Mouse (Mus musculus): ENCODE results near the gene Pan2.
"Not testable (repeated sequence)": the region's sequence is repeated elsewhere in the genome, so short reads cannot be mapped to it uniquely, and the experiment has no call there.

Gene Pan2

DNA sequence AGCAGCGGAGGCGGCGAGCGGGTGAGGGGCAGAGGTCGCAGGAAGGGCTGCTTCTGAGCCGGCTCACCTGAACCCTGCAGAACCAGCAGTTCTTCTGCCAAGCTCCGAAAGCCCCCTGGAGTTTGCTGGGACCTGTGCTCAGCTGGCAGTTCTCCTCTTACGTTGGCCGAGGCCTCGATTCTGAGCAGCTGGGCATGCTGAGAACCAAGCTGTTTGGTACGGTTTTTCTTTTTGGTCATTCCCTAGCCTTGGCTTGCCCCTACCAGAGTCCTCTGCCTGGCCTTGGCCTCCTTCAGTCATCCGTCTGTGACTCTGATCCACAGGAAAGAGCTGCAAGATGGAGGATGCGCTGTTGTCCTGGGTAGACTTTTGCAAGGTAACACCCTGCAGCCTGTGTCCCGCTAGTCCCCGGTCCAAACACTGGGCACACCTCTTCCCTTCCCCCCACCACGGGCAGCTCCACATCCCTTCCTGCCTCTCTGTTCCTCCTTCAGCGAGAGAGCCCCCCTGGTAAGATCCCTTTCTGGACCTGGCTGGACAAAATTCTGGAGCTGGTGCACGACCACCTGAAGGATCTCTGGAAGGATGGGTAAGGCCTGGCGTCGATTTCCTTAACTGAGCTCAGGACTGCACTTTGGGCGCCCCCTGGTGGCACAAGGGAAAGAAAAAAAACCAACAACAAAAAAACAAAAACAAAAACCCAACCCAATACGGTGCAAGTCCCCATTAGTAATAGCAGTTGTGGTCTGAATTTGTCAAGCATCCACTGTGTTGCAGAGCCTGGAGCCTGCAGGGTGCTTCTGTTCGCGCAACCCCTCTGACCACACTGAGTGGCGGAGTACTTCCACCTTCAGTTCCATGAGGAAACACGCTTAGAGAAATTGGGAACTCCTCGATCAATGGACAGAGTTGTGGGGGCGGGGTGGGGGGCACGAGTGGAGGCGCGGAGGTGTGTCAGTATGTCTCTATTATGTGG, 19.2 kb upstream of the Pan2 start:
- DNase-seq: peak; percentile 61

DNA sequence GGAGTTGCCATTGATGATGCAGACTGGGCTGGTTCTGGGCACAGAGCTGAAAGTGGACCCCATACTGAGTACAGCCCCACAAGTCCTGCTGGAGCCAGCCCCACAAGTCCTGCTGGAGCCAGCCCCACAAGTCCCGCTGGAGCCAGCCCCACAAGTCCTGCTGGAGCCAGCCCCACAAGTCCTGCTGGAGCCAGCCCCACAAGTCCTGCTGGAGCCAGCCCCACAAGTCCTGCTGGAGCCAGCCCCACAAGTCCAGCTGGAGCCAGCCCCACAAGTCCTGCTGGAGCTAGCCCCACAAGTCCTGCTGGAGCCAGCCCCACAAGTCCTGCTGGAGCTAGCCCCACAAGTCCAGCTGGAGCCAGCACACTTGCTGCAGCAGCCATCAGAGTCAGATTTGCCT, 12.5 kb upstream of the Pan2 start:
- DNase-seq: not testable (repeated sequence)

DNA sequence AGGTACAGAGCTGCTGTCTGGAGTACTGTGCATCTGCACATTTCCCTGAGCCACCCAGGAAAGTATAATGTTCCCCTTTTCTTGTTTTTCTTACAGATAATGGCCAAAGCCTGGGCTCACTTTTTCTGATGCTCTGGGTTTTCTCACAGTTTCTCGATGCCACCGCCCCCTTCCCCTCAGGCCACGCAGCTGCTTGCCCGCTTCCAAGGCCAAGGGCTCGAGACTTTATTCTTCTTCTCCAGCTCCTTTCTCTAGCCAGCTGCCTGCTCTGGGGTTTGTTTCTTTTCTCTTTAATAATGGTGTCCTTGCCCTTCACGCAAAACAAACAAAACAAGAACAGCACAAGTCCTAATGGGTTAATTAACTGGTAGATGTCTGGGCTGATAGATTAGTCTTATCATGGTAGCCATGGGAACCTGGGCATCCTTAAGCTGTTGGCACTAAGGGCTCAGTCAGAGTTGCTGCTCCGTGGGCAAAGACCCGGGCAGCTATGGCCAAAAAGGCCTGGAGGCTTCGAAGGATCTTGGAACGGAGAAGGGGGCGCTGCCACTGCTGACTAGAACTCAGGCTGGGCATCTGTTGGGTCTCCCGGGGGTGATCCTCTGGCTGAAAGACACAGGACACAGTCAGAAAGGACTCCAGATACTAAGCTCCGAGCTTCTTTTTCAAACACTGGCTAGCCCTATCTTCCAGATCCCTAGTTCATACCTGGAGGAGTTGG, 6.6 kb upstream of the Pan2 start:
- DNase-seq: no peak

DNA sequence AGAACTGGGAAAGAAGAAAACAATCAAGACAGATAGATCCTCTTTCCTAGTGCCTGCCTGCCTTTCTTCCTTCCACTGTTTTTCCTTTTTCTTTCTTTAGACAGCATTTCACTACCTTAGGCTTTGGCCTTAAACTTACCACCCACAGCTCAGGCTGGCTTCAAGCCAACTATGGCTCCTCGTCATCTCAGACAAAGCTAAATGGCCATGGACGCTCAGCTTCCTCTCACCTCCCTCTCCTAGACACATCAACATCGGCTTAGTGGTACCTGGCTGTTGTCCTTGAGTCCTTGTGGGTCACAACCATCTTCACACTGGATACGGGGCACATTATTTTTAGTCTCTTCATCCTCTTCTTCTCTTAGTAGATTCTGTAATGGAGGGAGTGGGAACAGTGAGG, 5.9 kb upstream of the Pan2 start:
- DNase-seq: no peak

DNA sequence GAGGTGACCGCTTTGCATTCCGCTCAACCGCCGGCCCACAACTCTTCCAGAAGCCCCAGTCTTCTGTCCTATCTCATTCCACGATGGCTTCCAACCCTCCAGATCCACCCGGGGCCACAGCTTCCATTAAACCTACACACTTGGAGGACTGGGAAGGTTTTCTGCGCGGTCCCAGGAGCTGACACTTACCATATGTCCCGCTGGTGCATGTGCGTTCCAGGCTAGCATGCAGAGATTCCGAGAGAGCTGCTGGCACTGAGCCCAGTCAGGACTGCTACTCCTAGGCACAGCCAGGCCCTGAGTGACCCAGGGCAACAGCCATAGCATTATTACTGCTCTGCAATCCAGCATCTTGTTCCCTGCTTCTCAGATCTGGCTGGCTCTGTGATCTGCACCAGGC, 5.5 kb upstream of the Pan2 start:
- DNase-seq: no peak

DNA sequence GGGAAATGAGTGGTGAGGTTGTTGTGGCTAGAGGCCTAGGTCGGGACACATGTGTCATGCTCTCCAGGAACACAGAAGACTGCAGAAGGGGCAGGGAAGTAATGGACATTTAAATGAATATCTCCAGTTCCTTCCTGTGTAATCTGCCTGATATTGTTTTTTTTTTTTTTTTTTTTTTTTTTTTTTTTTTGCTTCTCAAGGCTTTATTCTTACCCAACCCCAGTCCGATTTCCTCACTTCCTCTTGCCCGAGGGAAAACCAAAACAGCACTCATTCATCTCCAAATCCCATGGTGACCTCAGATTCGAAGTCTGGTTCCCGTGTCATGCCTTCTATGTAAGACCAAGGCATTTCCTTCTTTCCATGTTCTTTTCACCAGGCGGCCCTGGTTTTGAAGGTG, 4.9 kb upstream of the Pan2 start:
- DNase-seq: no peak

DNA sequence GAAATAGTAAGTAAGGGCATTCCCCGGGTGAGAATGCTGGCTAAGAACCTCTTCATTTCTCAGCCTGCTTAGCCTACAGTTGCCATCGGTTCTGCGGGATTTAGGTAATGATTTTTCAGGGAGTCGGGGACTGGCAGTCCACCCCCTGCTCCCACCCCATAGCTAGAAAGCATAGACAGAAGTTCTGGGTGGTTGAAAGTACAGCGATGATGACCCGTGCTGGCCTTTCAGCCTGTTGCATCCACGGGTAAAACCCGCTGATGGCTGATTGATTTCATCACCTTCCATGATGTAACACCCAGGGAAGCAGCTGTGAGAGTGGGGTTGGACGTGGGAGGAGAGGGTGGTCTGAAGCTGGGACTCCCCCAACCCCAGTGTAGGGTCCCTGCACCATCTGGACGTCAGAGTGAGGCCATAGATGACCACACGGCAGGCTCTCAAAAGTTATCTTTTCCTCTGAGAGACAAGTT, 4.4 kb upstream of the Pan2 start, which contains the start of gene Il23a:
Gene Il23a (minus strand): TSS at position 51 of the 470 bp plus-strand sequence.
- no peak for DNase-seq

DNA sequence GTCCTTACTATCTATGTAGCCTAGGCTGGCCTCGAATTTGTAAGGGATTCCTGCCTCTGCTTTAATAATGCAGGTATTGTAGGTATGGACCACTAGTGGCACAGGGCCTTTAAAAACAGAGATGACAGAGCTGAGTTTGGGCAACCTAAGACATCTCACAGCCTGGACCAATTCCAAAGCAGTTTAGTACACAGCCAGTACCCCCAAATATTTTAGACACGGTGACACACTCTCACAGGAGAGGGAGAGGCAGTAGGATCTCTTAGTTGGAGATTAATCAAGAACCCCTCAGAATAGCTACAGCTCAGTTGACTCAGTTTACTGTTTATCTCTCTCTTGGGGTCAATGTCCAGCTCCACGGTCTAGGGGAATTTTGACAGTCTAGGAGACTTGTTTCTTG, 778 bp upstream of the Pan2 start:
- DNase-seq: no peak

DNA sequence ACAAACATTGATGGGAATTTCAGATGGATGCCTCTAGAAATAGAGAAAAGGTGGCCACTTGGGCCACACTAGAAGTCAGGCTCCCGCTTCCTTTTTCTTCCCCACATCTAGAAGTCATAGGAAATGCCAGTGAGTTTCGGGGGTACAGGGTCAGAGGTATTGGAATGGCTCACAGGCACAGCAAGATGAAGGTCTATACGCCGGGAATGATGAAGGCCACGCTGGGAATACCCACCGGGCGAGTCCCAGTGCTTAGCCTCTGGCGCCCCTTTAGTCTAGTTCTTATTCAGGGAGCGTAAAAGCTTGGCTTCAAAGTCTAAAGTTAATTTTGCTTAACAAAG, 380 bp upstream of the Pan2 start:
- DNase-seq: no peak

DNA sequence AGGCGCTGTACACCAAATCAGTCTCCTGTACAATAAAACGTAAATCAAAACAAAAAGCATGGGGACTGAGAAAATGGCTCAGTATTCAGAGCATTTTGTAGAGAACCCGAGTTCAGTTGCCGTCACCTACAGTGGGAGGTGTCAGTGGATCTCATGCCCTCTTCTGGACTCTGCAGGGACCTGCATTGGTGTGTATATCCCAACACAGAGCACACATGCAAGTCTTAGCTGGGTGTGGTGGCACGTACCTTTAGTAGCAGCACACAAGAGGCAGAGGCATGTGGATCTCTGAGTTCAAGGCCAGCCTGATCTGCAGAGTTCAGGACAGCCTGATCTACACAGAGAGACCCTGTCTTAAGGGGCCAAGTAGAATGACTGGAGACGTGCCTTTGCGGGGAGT, 6.5 kb downstream of the Pan2 start:
- no peak for DNase-seq

DNA sequence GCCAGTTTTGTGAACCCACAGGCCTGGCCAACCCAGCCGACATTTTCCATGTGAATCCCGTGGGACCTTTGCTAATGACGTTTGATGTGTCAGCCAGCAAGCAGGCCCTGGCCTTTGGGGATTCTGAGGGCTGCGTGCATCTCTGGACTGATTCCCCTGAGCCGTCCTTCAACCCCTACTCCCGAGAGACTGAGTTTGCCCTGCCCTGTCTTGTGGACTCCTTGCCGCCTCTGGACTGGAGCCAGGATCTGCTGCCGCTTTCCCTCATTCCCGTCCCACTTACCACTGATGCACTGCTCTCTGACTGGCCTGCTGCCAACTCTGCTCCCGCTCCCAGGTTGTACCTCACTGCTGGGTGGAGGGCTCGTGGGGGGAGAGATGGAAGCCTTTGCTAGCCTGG, 7.0 kb downstream of the Pan2 start:
- DNase-seq: no peak

DNA sequence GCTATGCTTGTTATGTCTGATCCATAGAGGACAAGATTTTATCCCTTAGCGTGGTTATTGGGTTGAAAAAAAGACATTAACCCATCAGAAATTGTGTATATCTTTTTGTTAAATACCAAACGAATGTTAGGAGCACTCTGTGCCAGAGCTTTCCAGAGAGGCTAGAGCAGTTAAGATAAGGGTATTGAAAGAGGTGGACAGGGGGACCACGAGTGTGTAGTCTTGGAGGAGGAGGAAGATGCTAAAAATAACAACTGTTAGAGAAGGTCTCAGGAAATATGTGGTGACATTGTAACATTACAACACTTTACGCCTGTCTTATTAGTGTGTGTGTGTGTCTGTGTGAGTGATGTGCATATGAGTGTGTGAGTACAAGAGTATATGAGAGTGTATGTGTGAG, 7.8 kb downstream of the Pan2 start:
- no peak for DNase-seq

DNA sequence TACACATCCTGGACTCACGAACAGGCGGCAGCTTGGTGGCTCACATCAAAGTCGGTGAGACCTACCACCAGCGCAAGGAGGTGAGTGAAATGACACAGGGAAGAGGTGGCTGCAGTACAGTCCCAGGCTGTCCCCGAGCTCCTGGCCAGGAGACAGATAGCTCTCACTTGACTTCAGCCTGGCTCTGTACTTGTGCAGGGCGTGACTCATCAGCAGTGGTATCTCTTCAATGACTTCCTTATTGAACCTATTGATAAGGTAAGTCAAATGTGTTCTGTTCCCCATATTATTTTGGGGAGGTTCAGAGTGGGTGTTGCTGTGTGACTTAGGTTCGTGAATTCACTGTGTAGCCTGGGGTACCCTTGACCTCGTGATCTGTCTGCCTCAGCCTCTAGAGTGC, 12.4 kb downstream of the Pan2 start:
- DNase-seq: no peak

DNA sequence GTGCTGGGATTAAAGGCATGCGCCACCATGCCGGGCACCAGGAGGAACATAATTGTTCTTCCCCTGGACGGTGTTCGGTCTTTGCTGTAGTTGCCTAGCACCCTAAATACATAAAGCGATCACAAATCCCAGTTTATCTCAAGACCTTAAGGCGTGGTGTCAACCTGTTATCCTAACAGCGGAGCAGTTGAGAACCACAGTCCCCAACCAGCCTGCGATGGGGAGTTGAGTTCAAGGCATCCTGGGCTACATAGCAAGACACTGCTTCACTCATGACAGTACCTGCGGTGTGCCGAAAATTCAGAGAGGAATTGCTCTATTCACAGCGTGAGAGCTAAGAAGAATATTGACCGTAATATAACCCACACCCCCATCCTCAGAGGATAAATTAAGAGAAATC, 18.5 kb downstream of the Pan2 start:
- no peak for DNase-seq

DNA sequence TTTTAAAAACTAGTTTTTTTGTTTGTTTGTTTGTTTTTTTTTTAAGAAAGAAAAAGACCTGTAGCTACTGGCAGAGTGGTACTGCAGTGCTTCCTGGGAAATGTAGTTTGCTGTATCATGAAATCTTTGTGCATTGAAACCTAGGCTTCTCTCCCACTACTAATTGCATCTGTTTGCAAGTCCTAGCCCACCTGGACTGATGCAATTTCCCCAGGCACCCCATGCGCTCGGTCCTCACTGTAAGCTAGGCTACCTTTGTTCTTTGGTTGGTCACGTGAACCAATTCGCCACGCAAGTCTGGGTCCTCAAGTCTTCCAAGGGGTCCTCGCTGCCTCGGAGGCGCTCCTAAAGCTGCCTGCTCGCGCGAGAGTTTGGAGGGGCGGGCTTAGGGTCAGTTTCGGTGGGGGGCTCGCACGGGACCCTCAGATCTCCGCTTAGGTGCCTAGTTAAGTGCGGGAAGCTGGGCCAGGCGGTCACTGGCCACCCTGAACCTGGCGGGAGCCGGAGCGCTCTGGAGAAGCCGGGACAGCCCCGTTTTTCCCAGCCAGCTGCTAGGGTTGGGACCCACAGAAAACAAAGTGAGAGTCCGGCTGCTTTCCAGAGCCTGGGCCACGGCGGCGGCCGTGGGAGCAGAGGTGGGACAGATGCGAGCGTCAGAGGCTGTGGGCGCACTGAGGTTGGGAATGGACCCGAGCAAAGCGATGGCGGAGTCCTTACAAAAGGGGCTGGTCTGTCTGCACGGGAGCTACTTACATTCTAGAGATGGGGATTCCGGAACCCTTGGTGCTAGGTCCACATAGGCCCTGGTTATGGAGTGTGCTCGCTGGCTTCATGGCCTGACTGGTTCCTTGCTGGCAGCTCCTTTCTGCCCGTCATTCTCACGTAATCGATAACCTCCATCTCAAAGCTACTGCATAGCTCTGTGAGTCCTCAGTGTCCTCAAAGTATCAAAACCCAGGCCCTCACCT, 19.3 kb downstream of the Pan2 start, which contains the start of gene Cnpy2:
Gene Cnpy2 (plus strand): TSS at position 319 of the 968 bp plus-strand sequence.
- DNase-seq: peak; percentile 85

DNA sequence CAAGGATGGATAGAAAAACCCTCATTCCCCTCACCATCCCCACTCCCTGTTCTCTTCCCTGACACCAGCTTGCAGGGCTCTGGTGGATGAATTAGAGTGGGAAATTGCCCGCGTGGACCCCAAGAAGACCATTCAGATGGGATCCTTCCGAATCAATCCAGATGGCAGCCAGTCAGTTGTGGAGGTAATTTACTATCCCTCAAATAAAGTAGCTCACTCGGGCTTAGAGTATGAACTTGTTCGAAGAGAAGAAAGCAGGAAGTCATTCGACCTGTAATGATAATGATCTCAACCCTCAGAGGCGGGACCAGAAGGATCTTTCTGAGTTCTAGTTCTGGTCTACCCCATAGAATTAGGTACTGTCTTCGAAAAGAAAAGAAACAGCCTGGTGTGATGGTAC, 20.4 kb downstream of the Pan2 start:
- no peak for DNase-seq

DNA sequence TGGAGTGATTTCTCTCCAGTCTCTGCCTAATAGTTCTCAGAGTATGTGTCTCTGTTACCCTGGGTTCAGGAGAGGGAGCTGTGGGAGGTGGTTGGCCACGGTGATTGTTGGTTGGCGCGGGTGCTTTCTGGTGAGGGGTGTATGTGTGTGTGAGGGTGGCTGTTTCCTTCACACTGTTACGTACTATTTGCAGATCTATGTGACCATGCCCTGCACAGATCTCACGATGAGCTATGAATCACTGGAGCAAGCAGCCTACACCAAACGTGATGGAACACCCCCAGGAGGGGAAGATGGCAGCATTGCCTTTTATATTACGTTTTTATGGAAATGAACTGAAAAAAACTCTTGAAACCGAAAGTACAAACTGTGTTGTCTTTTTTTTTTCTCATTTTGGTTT, 23.7 kb downstream of the Pan2 start:
- no peak for DNase-seq

DNA sequence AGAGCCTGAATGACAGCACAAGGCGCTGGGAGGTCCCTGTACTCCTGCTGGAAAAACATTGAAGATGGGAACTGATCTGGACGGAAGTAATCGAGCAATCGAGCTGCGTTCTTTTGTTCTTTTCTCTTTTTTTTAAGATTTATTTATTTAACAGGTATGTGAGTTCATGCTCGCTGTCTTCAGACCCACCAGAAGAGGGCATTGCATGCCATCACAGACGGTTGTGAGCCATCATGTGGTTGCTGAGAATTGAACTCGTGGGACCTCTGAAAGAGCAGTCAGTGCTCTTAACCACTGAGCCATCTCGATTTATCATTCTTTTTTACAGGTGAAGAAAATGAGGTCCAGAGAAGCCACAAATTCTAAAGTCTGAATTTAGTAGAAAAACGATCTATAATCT, 24.5 kb downstream of the Pan2 start:
- no peak for DNase-seq

DNA sequence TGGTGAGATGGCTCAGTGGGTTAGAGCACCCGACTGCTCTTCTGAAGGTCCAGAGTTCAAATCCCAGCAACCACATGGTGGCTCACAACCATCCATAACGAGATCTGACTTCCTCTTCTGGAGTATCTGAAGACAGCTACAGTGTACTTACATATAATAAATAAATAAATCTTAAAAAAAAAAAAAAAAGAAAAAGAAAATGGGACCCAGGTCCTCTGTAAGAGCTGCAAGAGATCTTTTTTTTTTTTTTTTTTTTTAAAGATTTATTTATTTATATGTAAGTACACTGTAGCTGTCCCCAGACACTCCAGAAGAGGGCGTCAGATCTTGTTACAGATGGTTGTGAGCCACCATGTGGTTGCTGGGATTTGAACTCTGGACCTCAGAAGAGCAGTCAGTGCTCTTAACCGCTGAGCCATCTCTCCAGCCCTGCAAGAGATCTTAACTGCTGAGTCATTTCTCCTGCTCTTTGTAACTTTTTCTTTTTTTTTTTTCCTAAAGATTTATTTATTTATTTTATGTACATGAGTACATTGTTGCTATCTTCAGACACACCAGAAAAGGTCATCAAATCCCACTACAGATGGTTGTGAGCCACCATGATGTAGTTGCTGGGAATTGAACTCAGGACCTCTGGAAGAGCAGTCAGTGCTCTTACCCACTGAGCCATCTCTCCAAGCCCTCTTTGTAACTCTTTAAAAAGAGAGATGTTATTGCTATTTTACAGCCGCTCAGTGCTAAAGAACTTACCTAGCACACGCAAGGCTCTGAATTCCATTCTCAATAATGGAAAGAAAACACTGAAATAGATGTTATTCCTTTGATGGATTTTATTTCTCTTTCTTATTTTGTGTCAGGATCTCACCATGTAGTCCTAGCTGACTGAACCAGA, 29.5 kb downstream of the Pan2 start:
- not testable (repeated sequence) for DNase-seq

DNA sequence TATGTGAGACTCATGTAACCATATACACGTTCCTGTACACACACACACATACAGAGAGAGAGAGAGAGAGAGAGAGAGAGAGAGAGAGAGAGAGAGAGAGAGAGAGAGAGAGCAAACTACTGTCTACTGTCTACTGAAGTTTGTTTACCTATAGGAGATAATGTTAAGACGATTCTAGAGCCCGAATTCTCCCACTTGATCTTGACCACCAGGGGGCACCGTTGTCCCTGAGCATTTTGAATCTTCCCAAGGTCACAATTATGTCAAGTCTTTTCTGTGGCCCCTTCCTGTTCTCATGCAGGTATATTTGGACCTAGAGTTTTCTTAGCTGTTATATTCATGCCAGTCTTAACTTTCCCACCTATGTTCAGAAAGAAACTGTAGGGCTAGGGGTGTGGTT, 32.4 kb downstream of the Pan2 start:
- peak; percentile 88 for DNase-seq

DNA sequence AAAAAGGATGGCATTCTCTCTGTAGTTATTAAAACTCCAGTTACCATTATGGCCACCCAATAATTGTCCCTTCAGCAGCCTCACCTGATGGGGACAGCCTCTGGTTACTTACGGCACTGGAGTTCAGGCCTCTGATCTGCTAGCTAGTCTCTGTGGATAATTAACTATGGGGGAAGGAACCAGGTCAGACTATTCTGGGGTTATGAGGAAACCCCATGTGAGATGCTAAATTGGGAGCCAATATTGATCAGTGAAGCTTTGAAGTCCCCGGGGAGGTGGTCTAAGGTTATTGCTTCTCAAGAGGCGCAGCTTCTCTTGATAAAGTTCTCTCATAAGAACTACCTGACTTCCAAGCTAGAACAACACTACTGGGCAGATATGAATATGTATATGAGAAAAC, 33.1 kb downstream of the Pan2 start:
- DNase-seq: no peak

DNA sequence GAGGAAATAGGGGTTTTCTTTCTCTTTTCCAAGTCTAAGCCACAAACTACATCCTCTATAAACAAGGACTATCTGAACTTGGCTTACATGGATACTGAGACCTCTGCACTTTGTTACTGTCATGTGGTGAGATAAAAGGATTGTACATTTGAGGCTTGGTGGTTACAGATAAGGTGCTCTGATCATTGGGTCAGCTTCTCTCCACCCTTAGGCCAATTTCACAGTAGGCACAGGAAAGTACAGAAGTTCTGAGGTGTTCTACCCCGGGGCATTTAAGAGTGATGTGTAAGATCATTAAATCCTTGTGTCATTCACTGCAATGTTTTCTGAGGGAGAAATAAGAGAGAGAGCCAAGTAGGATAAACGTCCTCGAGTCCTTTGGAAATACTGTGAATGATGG, 33.5 kb downstream of the Pan2 start:
- DNase-seq: no peak
